ENCODE assay signal across 18 mouse cellular contexts in the genomic region with DNA sequence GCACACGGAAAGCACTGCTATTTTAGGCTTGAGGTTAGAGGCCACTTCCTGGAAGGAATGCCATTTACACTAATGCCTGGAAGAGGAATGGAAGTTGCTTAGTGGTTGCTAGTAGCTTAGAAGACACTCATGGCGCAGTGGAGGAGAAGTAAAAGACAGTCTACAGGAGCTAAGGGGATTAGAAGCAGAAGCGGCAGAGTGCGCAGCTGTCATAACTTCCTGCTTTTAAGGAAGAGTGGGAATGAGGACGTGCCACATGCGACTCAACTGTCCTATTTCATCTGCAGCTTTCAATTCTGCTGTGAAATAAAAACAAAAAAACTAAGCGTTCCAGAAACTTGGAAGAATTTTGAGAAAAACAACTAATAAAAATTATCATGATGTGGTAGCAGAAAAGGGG. TPM values are rescaled to one million over a fixed set of nuclear protein-coding genes. Genes with fewer than 3 reads are reported as not detected.
DNase-seq lines count a peak whose midpoint lies in the region; ATAC-seq lines count a peak whose summit lies in the region.
"Had no signal": no experiment of that assay in that cellular context is flagged by ENCODE, and none has a peak within 500 bp of the region (broad histone marks: within the 10 kb centered on the region; RNA-seq: fewer than 3 reads in every experiment).

No protein-coding gene starts in this region.

- no peak overlapping the region for H3K4me3 ChIP-seq in kidney, embryonic 14.5 days (ENCODE audit: low read length)
- no peak overlapping the region for H3K4me3 ChIP-seq in liver, embryonic 11.5 days (ENCODE audit: low read depth, low read length)
- H3K4me3 ChIP-seq: gastrocnemius, adult 2 months; heart, adult 2 months; hindbrain, embryonic 15.5 days; limb, embryonic 15.5 days; neural tube, embryonic 12.5 days had no signal

- H3K36me3 ChIP-seq in kidney, embryonic 14.5 days (ENCODE audit: control insufficient read depth, insufficient read depth, low read length): peaks cover 12% of the 10 kb centered on the region; the same call in 1 of the 2 replicates
- H3K36me3 ChIP-seq in liver, embryonic 11.5 days (ENCODE audit: control insufficient read depth, insufficient read depth, low read length): peaks cover 3% of the 10 kb centered on the region; the same call in 1 of the 2 replicates

- H3K27me3 ChIP-seq in kidney, embryonic 14.5 days (ENCODE audit: control insufficient read depth, insufficient read depth, low read length): no peaks in the 10 kb centered on the region
- H3K27me3 ChIP-seq in liver, embryonic 11.5 days (replicated peaks; ENCODE audit: control insufficient read depth, insufficient read depth, low read length): no peaks in the 10 kb centered on the region
- H3K27me3 ChIP-seq: hindbrain, embryonic 15.5 days; limb, embryonic 15.5 days; neural tube, embryonic 12.5 days had no signal

- H3K27ac ChIP-seq in kidney, embryonic 14.5 days (ENCODE audit: low read depth, low read length): no peak overlapping the region
- H3K27ac ChIP-seq in liver, embryonic 11.5 days (ENCODE audit: low read depth, low read length): peak overlapping the region; percentile 2; the same call in 1 of the 2 replicates
- H3K27ac ChIP-seq: gastrocnemius, adult 2 months; heart, adult 2 months; hindbrain, embryonic 15.5 days; limb, embryonic 15.5 days; neural tube, embryonic 12.5 days had no signal

- H3K9me3 ChIP-seq in kidney, embryonic 14.5 days (ENCODE audit: control insufficient read depth, low read length): no peaks in the 10 kb centered on the region
- H3K9me3 ChIP-seq in liver, embryonic 11.5 days (ENCODE audit: control insufficient read depth, low read length): no peaks in the 10 kb centered on the region
- H3K9me3 ChIP-seq: hindbrain, embryonic 15.5 days; limb, embryonic 15.5 days; neural tube, embryonic 12.5 days had no signal

- no peak overlapping the region for H3K9ac ChIP-seq in kidney, embryonic 14.5 days (ENCODE audit: low read depth, low read length)
- no peak overlapping the region for H3K9ac ChIP-seq in liver, embryonic 11.5 days (ENCODE audit: low read depth, low read length)
- H3K9ac ChIP-seq: forebrain, postnatal 0 days; hindbrain, embryonic 15.5 days; limb, embryonic 15.5 days; neural tube, embryonic 12.5 days had no signal

- no peaks in the 10 kb centered on the region for H3K4me1 ChIP-seq in kidney, embryonic 14.5 days (ENCODE audit: control insufficient read depth, insufficient read depth, low read length)
- H3K4me1 ChIP-seq in liver, embryonic 11.5 days (replicated peaks; ENCODE audit: control insufficient read depth, insufficient read depth, low read length): peaks cover 12% of the 10 kb centered on the region
- H3K4me1 ChIP-seq: hindbrain, embryonic 15.5 days; limb, embryonic 15.5 days; neural tube, embryonic 12.5 days had no signal

- peak; percentile 6 to 17 for DNase-seq in kidney, postnatal 36 days
- peak; percentile 9 for DNase-seq in brain, adult 2 months (ENCODE audit: low read depth, low spot score)
- no peak for DNase-seq in liver, embryonic 11.5 days (ENCODE audit: low spot score)
- DNase-seq in cerebellum, postnatal 4 days (ENCODE audit: low spot score in 2 of 2): no peak
- DNase-seq in T-cell, adult 2 months (ENCODE audit: low spot score): no peak
- DNase-seq: cerebellum, postnatal 14 days; forebrain, postnatal 0 days; gastrocnemius, adult 2 months; heart, adult 2 months; layer of hippocampus, postnatal 36 days; right cerebral cortex, postnatal 25 days; thymus, postnatal 14 days had no signal

- ATAC-seq in kidney, embryonic 14.5 days (ENCODE audit: low FRiP score, low TSS enrichment): no peak
- no peak for ATAC-seq in liver, embryonic 11.5 days (replicated peaks; ENCODE audit: low FRiP score)
- ATAC-seq in megakaryocyte, adult 5-6 weeks (ENCODE audit: poor library complexity, severe bottlenecking): peak; percentile 80
- ATAC-seq: forebrain, postnatal 0 days; intestine, embryonic 16.5 days had no signal

- 81% methylated on average over 7 of the region's 7 CpGs for WGBS in kidney, embryonic 14.5 days
- WGBS in liver, embryonic 11.5 days: 47% methylated on average over 7 of the region's 7 CpGs

- no peak overlapping the region for H3K4me2 ChIP-seq in kidney, embryonic 14.5 days (replicated peaks; ENCODE audit: low read depth, low read length)
- H3K4me2 ChIP-seq in liver, embryonic 11.5 days: peak overlapping the region; percentile 1
- H3K4me2 ChIP-seq: hindbrain, embryonic 15.5 days; limb, embryonic 15.5 days; neural tube, embryonic 12.5 days had no signal

RNA-seq across cellular contexts. Expression of gene Csgalnact2, which starts 11.7 kb away (rescaled TPM):
- 9.9 and 18.4 TPM in 2 replicates for polyA plus RNA-seq in kidney, embryonic 14.5 days (2014; fragmentation: Nextera tagmentation; extraction: Ambion mirVana)
- 14.3 and 16.3 TPM in 2 replicates for polyA plus RNA-seq in liver, embryonic 11.5 days (2014; fragmentation: Nextera tagmentation; extraction: Ambion mirVana)
- total RNA-seq in megakaryocyte, adult 5-6 weeks (2015): 111 and 122 TPM in 2 replicates
- total RNA-seq in megakaryocyte, adult 5-6 weeks (2017): 145 and 157 TPM in 2 replicates

Comparison
In these comparisons a context has a peak if more than half of its experiments do, and no peak if none do; other contexts are left out.
1. DNase-seq: peak in kidney, postnatal 36 days (2 of 2) and brain, adult 2 months (single experiment); none in liver, embryonic 11.5 days (single experiment), cerebellum, postnatal 4 days (0 of 2) and T-cell, adult 2 months (single experiment).